Mouse (Mus musculus) frontal cortex, postnatal 14 days (tissue): ENCODE measurements around the gene Lzts3.

Experiments used
- DNase-seq, 2 experiments: peaks; one replicate each; pipeline ENCODE4 v3.0.0; 2022; ENCODE audit warnings: low spot score in 2 of 2

The Lzts3 gene

GRCm38 (mm10) chr2:130635847-130636246 lies 6.8 kb downstream of the Lzts3 start:
- no peak for DNase-seq

- no peak for DNase-seq
Observed at GRCm38 (mm10) chr2:130634739-130635411, 7.7 kb downstream of the Lzts3 start.

GRCm38 (mm10) chr2:130634006-130634738 lies 8.4 kb downstream of the Lzts3 start:
- no peak for DNase-seq

DNA sequence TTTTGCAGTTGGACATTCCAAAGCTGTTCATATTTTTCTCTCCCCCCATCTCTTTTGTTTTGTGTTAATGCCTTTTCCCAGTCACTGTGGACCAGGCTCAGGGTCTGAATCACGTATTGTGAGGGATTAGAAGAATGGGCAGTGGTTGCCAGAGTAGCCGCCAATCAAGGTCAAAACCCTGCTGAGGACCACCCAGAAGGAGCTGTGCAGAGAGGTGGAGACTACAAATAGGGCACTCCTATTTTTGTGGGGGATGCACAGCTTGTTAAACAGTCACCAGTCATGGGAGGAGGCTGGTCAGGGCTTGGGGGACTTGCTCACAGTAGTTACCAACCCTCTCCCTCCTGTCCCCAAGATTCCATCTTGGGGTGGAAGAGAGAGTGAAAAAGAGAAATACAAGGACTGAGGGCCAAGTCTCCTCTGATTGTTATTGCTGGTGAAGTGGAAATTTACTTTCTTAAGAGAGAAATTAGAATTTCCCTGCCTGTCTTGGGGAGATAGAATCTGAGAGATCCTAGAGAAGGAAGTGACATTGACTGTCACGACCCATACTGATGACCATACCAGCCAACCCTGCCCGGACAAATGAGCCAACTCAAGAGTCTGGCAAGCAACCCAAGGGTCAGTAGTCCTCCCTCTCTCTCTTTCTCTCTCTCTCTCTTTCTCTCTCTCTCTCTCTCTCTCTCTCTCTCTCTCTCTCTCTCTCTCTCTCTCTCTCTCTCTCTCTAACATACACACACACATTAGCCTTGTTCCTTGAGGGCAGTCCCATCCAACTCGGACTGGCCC lies 9.5 kb downstream of the Lzts3 start:
- no peak for DNase-seq

- DNase-seq: no peak
Observed at GRCm38 (mm10) chr2:130632416-130632815, 10.2 kb downstream of the Lzts3 start.

DNA sequence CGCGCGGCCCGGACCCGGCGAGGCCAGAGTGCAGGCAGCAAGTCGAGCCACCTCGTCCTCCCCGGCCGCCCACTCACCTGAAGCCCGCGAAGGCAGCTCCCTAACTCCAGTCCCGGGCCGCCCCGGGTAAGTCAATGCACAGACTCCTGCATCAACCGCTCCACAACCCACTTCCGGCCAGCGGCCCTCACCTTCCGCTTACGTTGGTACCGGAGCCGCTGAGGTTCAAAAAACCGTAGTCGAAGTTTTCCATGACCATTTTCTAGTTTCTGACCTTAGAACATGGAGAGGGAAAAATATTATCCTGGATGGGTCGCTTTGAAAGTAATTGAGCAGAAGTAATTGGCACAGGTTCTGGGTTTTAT lies 12.8 kb downstream of the Lzts3 start, which contains the start of the genes Fastkd5 and Ubox5:
Gene Fastkd5 (minus strand): TSS at position 189 of the 365 bp plus-strand sequence.
Gene Ubox5 (minus strand): TSS at position 200 of the 365 bp plus-strand sequence.
- peak; percentile 81 to 83 for DNase-seq

- no peak for DNase-seq
Observed at GRCm38 (mm10) chr2:130629080-130629838, 13.3 kb downstream of the Lzts3 start.

- no peak for DNase-seq
Observed at GRCm38 (mm10) chr2:130628424-130628823, 14.2 kb downstream of the Lzts3 start.

GRCm38 (mm10) chr2:130618972-130619371 lies 23.6 kb downstream of the Lzts3 start:
- no peak for DNase-seq

DNA sequence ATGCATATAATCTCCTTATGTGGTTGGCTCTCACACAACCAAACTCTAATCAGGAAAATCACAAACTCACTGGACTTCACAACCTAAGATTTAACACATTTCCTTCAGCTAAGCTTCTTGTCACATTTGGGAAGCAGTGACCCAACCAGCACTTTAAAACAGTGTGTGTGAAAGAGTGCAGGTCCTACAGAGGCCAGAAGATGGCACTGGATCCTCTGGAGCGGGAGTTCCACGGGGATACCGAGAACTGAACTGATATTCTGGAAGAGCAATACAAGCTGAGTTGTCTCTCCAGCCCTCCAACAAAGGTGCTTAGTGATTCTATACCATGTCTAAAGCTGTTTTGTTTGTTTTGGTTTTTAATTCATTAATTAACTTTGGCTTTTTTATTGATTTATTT lies 29.5 kb downstream of the Lzts3 start:
- DNase-seq: no peak

- DNase-seq: no peak
Observed at GRCm38 (mm10) chr2:130602195-130602594, 40.4 kb downstream of the Lzts3 start.

DNA sequence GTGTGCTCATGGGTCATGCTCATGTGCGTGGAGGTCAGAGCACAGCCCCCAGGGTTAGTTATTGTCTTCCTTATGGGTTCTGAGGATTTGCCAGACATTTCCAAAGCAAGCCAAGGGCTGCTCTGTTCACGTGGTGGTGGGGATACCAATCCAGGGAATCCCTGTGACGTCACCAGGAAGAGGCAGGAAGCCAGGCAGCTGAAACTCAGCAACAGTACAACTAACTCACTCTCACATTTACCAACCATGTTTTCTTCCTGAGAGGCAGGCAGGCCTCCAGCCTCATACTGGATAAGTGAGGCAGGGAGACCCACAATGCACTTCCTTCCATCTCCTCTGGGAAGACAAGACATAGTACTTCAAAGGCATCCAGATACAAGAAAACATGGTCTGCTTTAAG lies 44.2 kb downstream of the Lzts3 start:
- DNase-seq: no peak

- no peak for DNase-seq
Observed at GRCm38 (mm10) chr2:130597601-130598010, 45.0 kb downstream of the Lzts3 start.

DNA sequence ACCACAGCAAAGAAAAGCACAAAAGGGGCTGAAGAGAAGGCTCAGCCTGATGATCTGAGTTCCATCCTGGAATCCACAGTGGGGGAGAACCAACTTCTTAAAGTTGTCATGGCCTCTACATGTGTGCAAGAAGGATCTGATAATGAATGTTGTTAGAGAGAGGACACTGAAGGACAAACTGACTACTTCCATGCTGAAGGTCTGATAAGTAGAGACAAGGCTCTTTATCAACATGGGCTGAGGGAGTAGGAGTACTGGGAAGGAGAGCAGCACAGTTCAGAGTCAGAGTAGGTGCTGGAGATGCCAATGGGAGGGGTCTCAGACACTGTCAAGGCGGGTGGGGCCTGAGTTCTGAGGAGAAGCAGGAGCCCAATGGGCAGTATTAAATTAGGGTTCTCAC lies 47.0 kb downstream of the Lzts3 start:
- DNase-seq: no peak

DNA sequence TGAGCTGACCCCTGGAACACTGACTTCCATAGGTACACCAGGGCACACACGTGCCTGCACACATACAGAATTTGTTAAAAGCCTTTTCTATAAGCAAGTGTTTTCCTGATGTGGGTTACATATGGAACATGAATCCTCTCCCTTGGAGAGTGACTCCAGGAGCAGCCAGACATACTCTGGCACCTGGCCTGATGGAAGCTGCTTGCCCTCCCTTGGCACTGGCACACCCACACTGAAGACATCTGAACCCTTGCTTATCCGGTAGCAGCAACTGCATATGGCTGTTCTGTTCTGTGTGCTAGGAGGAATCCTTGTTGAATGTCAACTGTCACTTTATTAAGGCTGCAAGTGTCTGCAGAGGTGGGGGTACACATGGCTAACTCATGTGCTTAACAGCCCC lies 51.6 kb downstream of the Lzts3 start:
- no peak for DNase-seq

- DNase-seq: no peak
Observed at GRCm38 (mm10) chr2:130589761-130590160, 52.8 kb downstream of the Lzts3 start.

DNA sequence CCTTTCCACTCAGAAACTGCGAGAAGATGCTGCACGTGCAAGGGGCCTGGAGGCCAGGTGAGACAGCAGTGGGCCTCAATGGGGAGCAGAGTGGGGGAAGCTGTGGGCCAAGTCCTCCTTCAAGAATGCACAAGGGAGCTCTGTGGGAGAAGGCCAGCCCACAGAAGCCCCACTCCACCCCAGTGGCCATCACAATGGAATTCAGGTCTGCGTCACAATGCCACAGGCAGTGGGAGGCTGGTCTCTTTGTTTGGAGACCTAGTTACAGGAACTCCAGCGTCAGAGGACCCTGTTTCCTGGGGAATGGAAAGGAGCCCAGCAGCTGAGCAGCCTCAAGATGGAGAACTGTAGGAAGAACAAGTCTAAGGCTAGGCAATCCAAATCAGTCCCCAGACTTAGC lies 53.4 kb downstream of the Lzts3 start:
- DNase-seq: no peak

DNA sequence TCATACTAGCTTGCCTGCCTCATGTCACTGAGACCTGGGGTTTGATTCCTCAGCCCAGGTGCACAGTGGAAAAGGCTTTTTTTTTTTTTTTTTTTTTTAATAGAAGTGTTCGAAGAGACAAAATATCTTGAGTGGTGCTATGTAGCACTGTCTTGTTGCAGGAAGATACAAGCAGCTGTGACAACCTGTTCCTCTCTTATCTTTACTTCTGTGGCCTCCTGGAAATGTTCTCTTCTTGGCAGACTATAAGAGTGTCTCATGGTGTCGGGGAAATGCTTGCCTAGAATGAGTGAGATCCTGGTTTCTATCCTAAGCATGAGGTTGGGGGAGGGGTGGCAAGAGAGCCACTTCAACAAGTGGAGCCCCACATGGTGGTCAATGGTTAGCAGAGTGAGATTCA lies 54.2 kb downstream of the Lzts3 start:
- no peak for DNase-seq

DNA sequence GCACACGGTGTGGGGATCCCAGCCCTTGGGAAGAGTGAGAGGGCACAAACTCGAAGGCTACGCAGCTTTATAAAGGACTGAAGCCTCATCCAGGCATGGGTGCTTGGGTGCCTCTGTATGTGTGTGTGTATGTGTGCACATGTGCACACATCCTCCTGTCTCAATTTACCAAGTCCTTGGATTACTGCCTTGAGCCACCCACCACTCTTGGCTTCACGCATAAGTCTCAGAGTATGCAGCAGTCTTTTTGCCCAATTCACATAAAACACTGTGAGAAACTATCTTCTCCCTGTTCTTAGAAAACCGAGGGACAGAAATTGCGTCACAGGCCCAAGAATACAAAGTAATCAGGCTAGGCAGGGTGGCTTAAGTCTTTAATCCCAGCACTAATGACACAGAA lies 56.6 kb downstream of the Lzts3 start:
- no peak for DNase-seq

DNA sequence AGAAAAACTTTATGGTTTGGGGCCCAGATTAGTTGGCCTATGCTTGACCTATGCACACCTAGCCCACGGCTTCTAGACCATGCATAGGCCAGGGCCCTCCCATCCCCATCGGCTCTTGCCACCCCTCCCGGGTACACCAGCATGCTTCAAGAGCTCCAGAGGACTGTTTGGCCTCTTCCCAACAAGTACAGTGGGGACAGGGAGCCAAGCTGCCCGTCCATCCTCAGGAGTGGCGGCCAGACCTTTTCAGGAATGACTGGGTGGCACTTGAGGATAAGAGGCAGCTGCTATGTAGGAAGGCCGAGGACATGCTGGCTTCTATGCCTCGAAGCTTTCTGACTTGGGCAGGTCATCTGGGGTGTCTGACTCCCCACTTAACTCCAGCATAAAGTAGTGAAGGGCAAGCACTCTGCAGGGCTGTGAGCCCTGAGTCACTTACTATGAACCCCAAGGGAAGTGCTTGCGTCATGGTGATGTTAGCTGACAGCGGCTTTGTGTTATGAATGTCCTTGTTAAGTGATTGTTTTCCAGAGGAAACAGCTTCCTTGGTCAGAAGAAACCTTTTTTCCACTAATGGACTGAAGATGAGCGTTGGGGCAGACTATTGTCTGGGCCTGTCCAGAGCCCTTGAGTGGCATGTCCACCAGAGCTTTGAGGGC lies 58.6 kb downstream of the Lzts3 start:
- no peak for DNase-seq
